Mouse (Mus musculus) left cerebral cortex, postnatal 10 days (tissue): ENCODE results near the gene Tigd2. TPM values are rescaled to one million over a fixed set of nuclear protein-coding genes. Genes with fewer than 3 reads are reported as not detected.

Experiments
- DNase-seq, 2 experiments: peaks; one replicate each; pipeline ENCODE4 v3.0.0; 2021 to 2022; ENCODE audit warnings: low spot score in 2 of 2, mixed read lengths in 1 of 2; ENCODE audit errors: extremely low spot score in 1 of 2
- intact Hi-C: fragments of 180-260 bp; cut with DNase I; formaldehyde crosslinking; loops from one replicate; pipeline ENCODE4 v1.15.1; 2025
- total RNA-seq, 2 experiments: library from RNA; stranded (reverse); gene quantifications; 2 replicates each; pipeline ENCODE4 v1.2.3; 2021

Tigd2 gene
- total RNA-seq, 2 experiments from 2014 or later, result 10.4 to 12.0 TPM

DNA sequence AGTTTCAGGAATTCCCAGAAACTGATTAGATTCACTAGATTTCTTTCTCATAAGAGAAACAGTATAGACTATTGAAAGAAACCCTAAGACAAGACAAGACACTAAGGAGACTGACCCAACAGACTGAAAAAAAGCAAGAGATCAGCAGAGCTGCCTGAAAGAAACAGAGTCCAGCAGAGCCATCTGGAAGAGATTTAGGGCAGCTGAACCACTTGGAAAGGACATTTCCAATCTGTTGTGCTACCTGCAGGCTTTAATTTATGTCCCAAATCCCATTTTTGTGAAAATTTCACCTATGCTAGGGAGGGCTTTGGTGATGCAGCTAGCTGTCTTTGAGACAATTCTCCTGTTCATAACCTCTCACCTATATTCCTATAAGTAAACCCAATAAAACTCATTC, 25.0 kb downstream of the Tigd2 start:
- DNase-seq, result no peak
- intact Hi-C loops, result no loop called here

DNA sequence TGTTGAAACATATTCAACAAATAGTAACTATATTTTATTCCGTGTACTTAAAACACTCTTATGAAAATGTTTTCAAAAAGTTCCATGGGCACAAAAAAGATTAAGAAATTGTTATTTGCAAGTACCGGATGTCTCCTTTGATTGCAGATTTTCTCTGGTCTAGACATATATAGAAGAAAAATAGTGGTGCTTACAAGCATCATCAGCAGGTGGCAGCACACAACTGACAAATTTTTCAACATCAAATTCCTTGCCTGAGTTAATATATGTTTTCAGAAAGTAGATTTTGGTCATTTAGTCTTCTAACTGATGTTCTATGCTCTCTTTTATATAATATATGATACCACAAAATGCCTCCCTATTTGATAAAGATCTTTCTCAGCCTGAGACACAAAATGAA, 41.0 kb downstream of the Tigd2 start:
- intact Hi-C loops, result loop anchor here (2.0 to 10.0 kb wide), 3 partner anchors 175 to 253 kb away; partner anchors contain the start of gene Gprin3
- DNase-seq, result peak; percentile 24 to 52

DNA sequence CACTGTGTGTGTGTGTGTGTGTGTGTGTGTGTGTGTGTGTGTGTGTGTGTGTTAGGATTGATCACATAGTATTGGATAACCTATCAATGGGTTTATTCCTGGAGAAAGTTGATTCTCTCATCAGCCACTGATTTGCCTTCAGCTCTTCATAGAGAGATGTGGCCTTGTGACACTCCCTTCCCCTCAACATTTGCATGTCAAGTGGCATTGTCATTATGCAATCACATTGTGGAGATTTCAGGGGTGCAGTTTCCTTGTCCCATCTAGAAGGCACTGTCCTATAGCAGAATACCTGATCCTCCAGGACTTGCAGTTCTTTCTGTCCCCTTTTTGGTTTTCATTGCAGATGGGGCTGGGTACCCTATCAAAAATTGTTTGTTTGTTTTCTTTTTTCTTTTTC, 41.9 kb downstream of the Tigd2 start:
- intact Hi-C loops, result loop anchor here (10.0 kb wide), 1 partner anchor 174 kb away; the partner anchor contains the start of gene Gprin3
- no peak for DNase-seq

DNA sequence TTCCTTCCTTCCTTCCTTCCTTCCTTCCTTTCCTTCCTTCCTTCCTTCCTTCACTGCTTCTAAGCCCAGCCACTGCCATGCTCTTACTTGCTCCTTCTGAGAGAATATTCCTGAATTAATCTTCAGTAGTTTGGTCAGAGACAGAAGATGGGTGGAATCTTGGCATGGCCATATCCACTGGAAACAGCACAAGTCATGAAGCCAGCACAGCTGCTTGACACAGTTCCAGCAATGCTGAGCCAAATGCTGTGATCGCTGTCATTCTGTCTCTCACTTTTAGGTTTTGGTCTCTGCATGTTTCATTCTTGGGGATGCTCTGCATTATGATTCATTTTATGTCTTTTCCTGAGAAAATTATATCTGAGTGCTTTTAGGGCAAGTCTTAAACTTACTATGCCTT, 47.2 kb downstream of the Tigd2 start:
- peak in 1 of 2 experiments; percentile 19 for DNase-seq
- intact Hi-C loops, result loop anchor here (10.0 kb wide), 1 partner anchor 169 kb away; the partner anchor contains the start of gene Gprin3

Other genes with a start within 250 kb of the Tigd2 start
- 10 to 100 TPM; 12.3 to 12.7 TPM for gene Fam13a, start 184.3 kb upstream of the Tigd2 start, total RNA-seq
- gene Gprin3, start 217.4 kb downstream of the Tigd2 start, total RNA-seq, result 10 to 100 TPM; 16.8 to 18.3 TPM